Comparison of ENCODE assay signal across 25 mouse cellular contexts in the genomic region with DNA sequence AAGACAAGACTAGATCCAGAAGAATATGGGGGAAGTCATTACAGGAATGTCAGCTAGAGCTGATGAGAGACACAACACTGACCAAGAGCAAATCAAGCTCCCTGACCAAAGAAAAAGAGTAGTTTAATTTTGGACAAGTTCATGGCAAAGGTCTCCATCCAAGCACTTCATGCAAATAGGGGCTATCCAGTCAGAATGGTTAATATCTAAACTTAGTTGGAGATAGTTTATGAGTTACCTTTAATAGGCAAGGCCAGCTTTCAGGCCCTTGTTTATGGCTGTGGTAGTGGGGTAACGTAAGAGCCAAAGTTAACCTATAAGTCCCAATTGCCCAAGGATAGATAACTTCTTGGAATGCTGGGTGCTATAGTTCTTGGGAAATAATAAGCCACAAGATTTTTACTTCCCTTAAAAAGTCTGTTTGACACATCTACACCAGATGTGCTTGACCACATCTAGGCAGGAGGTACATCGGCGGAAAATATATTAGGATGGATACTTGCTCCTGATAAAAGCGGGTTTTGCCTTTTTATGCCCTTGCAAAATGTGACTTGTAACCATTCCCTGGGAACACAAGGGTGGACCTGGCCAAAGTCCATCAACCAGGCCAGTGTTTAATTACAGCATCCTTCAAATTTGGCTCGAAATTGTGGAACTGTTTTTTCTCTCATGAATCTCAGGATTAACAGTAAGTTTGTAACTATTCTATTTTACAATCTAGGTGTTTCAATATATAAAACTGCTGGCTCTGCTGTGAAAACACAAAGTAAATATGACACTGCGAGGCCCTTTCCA.
DNase-seq lines count a peak whose midpoint lies in the region; ATAC-seq and TF ChIP-seq lines count a peak whose summit lies in the region.
"Had no signal": no experiment of that assay in that cellular context is flagged by ENCODE, and none has a peak within 500 bp of the region (broad histone marks: within the 10 kb centered on the region; RNA-seq: fewer than 3 reads in every experiment).

No protein-coding gene starts in this region.

- 0 out of 2 replicates have a peak, but pooled peaks cover 4% of the 10 kb centered on the region for H3K4me1 ChIP-seq in forebrain, postnatal 0 days (ENCODE audit: insufficient read depth)
- H3K4me1 ChIP-seq in limb, embryonic 10.5 days, result peaks cover 22% of the 10 kb centered on the region
- no peaks in the 10 kb centered on the region for H3K4me1 ChIP-seq in intestine, embryonic 16.5 days (ENCODE audit: control insufficient read depth, insufficient read depth, low read length)
- H3K4me1 ChIP-seq: intestine, embryonic 15.5 days; midbrain, embryonic 12.5 days had no signal

- no peak overlapping the region for H3K4me2 ChIP-seq in forebrain, postnatal 0 days (ENCODE audit: low read depth)
- H3K4me2 ChIP-seq in intestine, embryonic 16.5 days (ENCODE audit: low read depth, low read length), result no peak overlapping the region
- H3K4me2 ChIP-seq: embryonic facial prominence, embryonic 12.5 days; hindbrain, embryonic 14.5 days; intestine, embryonic 15.5 days; liver, embryonic 12.5 days; lung, embryonic 14.5 days; midbrain, embryonic 12.5 days had no signal

- no peak for TF ChIP-seq CTCF in forebrain, postnatal 0 days (IDR thresholded peaks at IDR 0.05; ENCODE audit: low read depth)

- H3K27me3 ChIP-seq in forebrain, postnatal 0 days (ENCODE audit: insufficient read depth, low read length), result no peaks in the 10 kb centered on the region
- H3K27me3 ChIP-seq in limb, embryonic 10.5 days (ENCODE audit: low read depth, poor library complexity, severe bottlenecking), result no peaks in the 10 kb centered on the region
- H3K27me3 ChIP-seq in intestine, embryonic 16.5 days (replicated peaks; ENCODE audit: control insufficient read depth, insufficient read depth, low read length), result no peaks in the 10 kb centered on the region
- H3K27me3 ChIP-seq: embryonic facial prominence, embryonic 12.5 days; intestine, embryonic 15.5 days; liver, embryonic 12.5 days; midbrain, embryonic 12.5 days had no signal

- no peak for ATAC-seq in forebrain, postnatal 0 days
- ATAC-seq in intestine, embryonic 16.5 days, result no peak
- ATAC-seq: forebrain, embryonic 14.5 days; intestine, embryonic 15.5 days; liver, embryonic 12.5 days had no signal

- no peak overlapping the region for H3K4me3 ChIP-seq in forebrain, postnatal 0 days (ENCODE audit: low read depth, low read length)
- H3K4me3 ChIP-seq in limb, embryonic 10.5 days, result no peak overlapping the region
- no peak overlapping the region for H3K4me3 ChIP-seq in intestine, embryonic 16.5 days (ENCODE audit: low read length)
- H3K4me3 ChIP-seq: embryonic facial prominence, embryonic 12.5 days; erythroblast, embryonic 14.5 days; heart, adult 2 months; intestine, embryonic 15.5 days; layer of hippocampus, adult 2 months; left cerebral cortex, adult 2 months; liver, embryonic 12.5 days; midbrain, embryonic 12.5 days; myocyte had no signal

- no peaks in the 10 kb centered on the region for H3K36me3 ChIP-seq in forebrain, postnatal 0 days (ENCODE audit: insufficient read depth)
- no peaks in the 10 kb centered on the region for H3K36me3 ChIP-seq in limb, embryonic 10.5 days
- H3K36me3 ChIP-seq in intestine, embryonic 16.5 days (ENCODE audit: control insufficient read depth, insufficient read depth, low read length), result no peaks in the 10 kb centered on the region
- H3K36me3 ChIP-seq: embryonic facial prominence, embryonic 12.5 days; intestine, embryonic 15.5 days; liver, embryonic 12.5 days; midbrain, embryonic 12.5 days had no signal

- no peaks in the 10 kb centered on the region for H3K9me3 ChIP-seq in forebrain, postnatal 0 days (ENCODE audit: low read length)
- no peaks in the 10 kb centered on the region for H3K9me3 ChIP-seq in limb, embryonic 10.5 days (replicated peaks)
- H3K9me3 ChIP-seq in intestine, embryonic 16.5 days (ENCODE audit: control insufficient read depth, low read length), result no peaks in the 10 kb centered on the region
- H3K9me3 ChIP-seq: embryonic facial prominence, embryonic 12.5 days; intestine, embryonic 15.5 days; liver, embryonic 12.5 days; midbrain, embryonic 12.5 days had no signal

- 92% methylated on average over 6 of the region's 6 CpGs for WGBS in forebrain, postnatal 0 days
- 91% methylated on average over 6 of the region's 6 CpGs for WGBS in limb, embryonic 10.5 days
- 88% methylated on average over 6 of the region's 6 CpGs for WGBS in intestine, embryonic 16.5 days

- H3K9ac ChIP-seq in forebrain, postnatal 0 days, result no peak overlapping the region
- no peak overlapping the region for H3K9ac ChIP-seq in intestine, embryonic 16.5 days (ENCODE audit: low read depth, low read length)
- H3K9ac ChIP-seq: embryonic facial prominence, embryonic 12.5 days; hindbrain, embryonic 14.5 days; intestine, embryonic 15.5 days; liver, embryonic 12.5 days; lung, embryonic 14.5 days; midbrain, embryonic 12.5 days had no signal

- peak; percentile 20 for DNase-seq in lung, postnatal 36 days
- no peak for DNase-seq in lung, postnatal 10 days
- DNase-seq in cerebellum, adult 9-11 months, result peak; percentile 50
- DNase-seq in kidney, adult 9 months, result peak; percentile 71
- DNase-seq in forebrain, postnatal 0 days, result no peak
- no peak for DNase-seq in limb, embryonic 10.5 days (ENCODE audit: low spot score)
- DNase-seq: adrenal gland, adult 8-10 months; gastrocnemius, postnatal 14 days; heart, adult 2 months; heart, postnatal 36 days; lung, embryonic 14.5 days; right cerebral cortex, postnatal 14 days; spleen, adult 18-20 months; thymus, postnatal 25 days had no signal

- H3K27ac ChIP-seq in forebrain, postnatal 0 days (ENCODE audit: low read depth, low read length), result no peak overlapping the region
- no peak overlapping the region for H3K27ac ChIP-seq in limb, embryonic 10.5 days
- H3K27ac ChIP-seq in intestine, embryonic 16.5 days (ENCODE audit: low read length), result no peak overlapping the region
- H3K27ac ChIP-seq: embryonic facial prominence, embryonic 12.5 days; heart, adult 2 months; hindbrain, embryonic 14.5 days; intestine, embryonic 15.5 days; layer of hippocampus, adult 2 months; left cerebral cortex, adult 2 months; liver, embryonic 12.5 days; midbrain, embryonic 12.5 days had no signal

Comparison
In these comparisons a context has a peak if more than half of its experiments do, and no peak if none do; other contexts are left out.
1. DNase-seq: peak in lung, postnatal 36 days (single experiment), cerebellum, adult 9-11 months (single experiment) and kidney, adult 9 months (single experiment); none in lung, postnatal 10 days (single experiment), forebrain, postnatal 0 days (single experiment) and limb, embryonic 10.5 days (single experiment).